Mouse (Mus musculus) CH12.LX (cell line): Measurements from ENCODE around the gene Wrnip1. TPM values are rescaled to one million over a fixed set of nuclear protein-coding genes. Genes with fewer than 3 reads are reported as not detected.

ENCODE experiments used
- DNase-seq: peaks from one replicate; pipeline ENCODE4 v3.0.0-alpha.2; 2013; ENCODE audit errors: extremely low read depth
- H3K27ac ChIP-seq: 2 replicates; pipeline ENCODE4 v1.5.1; 2012; ENCODE audit warnings: low read depth, mild to moderate bottlenecking, control low read depth, moderate library complexity; ENCODE audit not compliant: insufficient read depth
- H3K27me3 ChIP-seq: replicated peaks from 2 replicates; pipeline ENCODE3; 2012; ENCODE audit warnings: inconsistent platforms
- H3K36me3 ChIP-seq, 2 experiments: replicated peaks in 1 of 2; 2 replicates each; pipeline versions ENCODE3 to v1.6.1; 2012; ENCODE audit warnings: inconsistent platforms in 1 of 2, low read length in 1 of 2, mild to moderate bottlenecking in 1 of 2, mixed read lengths in 1 of 2, moderate library complexity in 1 of 2; ENCODE audit not compliant: control insufficient read depth in 1 of 2, insufficient read depth in 1 of 2
- H3K4me1 ChIP-seq, 2 experiments: 2 replicates each; pipeline ENCODE4 v1.6.1; 2012; ENCODE audit warnings: inconsistent platforms in 1 of 2, moderate library complexity in 1 of 2; ENCODE audit not compliant: insufficient read depth in 2 of 2, control insufficient read depth in 1 of 2
- H3K4me2 ChIP-seq: 2 replicates; pipeline ENCODE4 v1.6.1; 2012; ENCODE audit warnings: low read depth, mild to moderate bottlenecking, control low read depth; ENCODE audit not compliant: poor library complexity, insufficient read depth, severe bottlenecking
- H3K4me3 ChIP-seq, 3 experiments: fragments of 150-350 bp in 1 of 3; sonication (generic) in 1 of 3; replicated peaks in 1 of 3; 2 replicates each; pipeline versions ENCODE3 to v1.5.1; 2011 to 2012; ENCODE audit warnings: low read depth in 2 of 3, low read length in 2 of 3, mild to moderate bottlenecking in 2 of 3, moderate library complexity in 2 of 3, control low read depth in 1 of 3, improper control_type of control experiment in 1 of 3, inconsistent platforms in 1 of 3, mixed read lengths in 1 of 3; ENCODE audit not compliant: poor library complexity in 1 of 3
- H3K79me2 ChIP-seq: replicated peaks from 2 replicates; pipeline ENCODE4 v1.6.1; 2012; ENCODE audit warnings: mild to moderate bottlenecking, moderate library complexity; ENCODE audit not compliant: control insufficient read depth, poor library complexity, insufficient read depth, severe bottlenecking; ENCODE audit errors: extremely low read depth
- H3K9ac ChIP-seq: 2 replicates; pipeline ENCODE4 v1.6.1; 2012; ENCODE audit warnings: low read depth, mild to moderate bottlenecking, control low read depth, moderate library complexity; ENCODE audit not compliant: insufficient read depth
- H3K9me3 ChIP-seq: replicated peaks from 2 replicates; pipeline ENCODE3; 2012; ENCODE audit warnings: low read length, inconsistent platforms, mixed read lengths
- BHLHE40 ChIP-seq: IDR thresholded peaks from 2 replicates; pipeline ENCODE4 v1.6.1; 2011; ENCODE audit warnings: mild to moderate bottlenecking, low read depth, low read length, improper control_type of control experiment
- CTCF ChIP-seq, 2 experiments: IDR thresholded peaks in 1 of 2; conservative IDR thresholded peaks in 1 of 2; 2 replicates each; pipeline ENCODE4 v1.5.1; 2011 to 2012; ENCODE audit warnings: low read depth in 2 of 2, low read length in 2 of 2, improper control_type of control experiment in 1 of 2, inconsistent platforms in 1 of 2, mild to moderate bottlenecking in 1 of 2, moderate library complexity in 1 of 2
- E2F4 ChIP-seq: IDR thresholded peaks from 2 replicates; pipeline ENCODE4 v1.6.1; 2011; ENCODE audit warnings: low read depth, low read length, improper control_type of control experiment; ENCODE audit not compliant: insufficient replicate concordance
- EP300 ChIP-seq: IDR thresholded peaks from 2 replicates; pipeline ENCODE4 v1.6.1; 2011; ENCODE audit warnings: low read length, improper control_type of control experiment
- GABPA ChIP-seq: IDR thresholded peaks from 2 replicates; pipeline ENCODE4 v1.6.1; 2012; ENCODE audit warnings: low read depth, low read length, improper control_type of control experiment, inconsistent platforms; ENCODE audit not compliant: insufficient replicate concordance
- HCFC1 ChIP-seq: IDR thresholded peaks from 2 replicates; pipeline ENCODE4 v1.6.1; 2012; ENCODE audit warnings: low read depth, mild to moderate bottlenecking, inconsistent platforms, low read length, improper control_type of control experiment
- JUND ChIP-seq: conservative IDR thresholded peaks from 2 replicates; pipeline ENCODE4 v1.6.1; 2011; ENCODE audit warnings: low read depth, low read length, improper control_type of control experiment
- MAFK ChIP-seq: IDR thresholded peaks from 2 replicates; pipeline ENCODE4 v1.6.1; 2011; ENCODE audit warnings: low read length, improper control_type of control experiment; ENCODE audit not compliant: insufficient replicate concordance
- MEF2A ChIP-seq: IDR thresholded peaks from 2 replicates; pipeline ENCODE4 v1.6.1; 2014; ENCODE audit warnings: low read depth, mild to moderate bottlenecking, inconsistent platforms, low read length, improper control_type of control experiment, borderline replicate concordance
- MXI1 ChIP-seq: IDR thresholded peaks from 2 replicates; pipeline ENCODE4 v1.6.1; 2011; ENCODE audit warnings: mild to moderate bottlenecking, low read depth, low read length, improper control_type of control experiment
- MYC ChIP-seq: IDR thresholded peaks from 2 replicates; pipeline ENCODE4 v1.6.1; 2011; ENCODE audit warnings: low read depth, mild to moderate bottlenecking, improper control_type of control experiment, low read length
- NELFE ChIP-seq: IDR thresholded peaks from 2 replicates; pipeline ENCODE4 v1.6.1; 2011; ENCODE audit warnings: low read depth, low read length, improper control_type of control experiment
- POLR2AphosphoS2 ChIP-seq: IDR thresholded peaks from 2 replicates; pipeline ENCODE4 v1.6.1; 2011; ENCODE audit warnings: low read depth, low read length, improper control_type of control experiment
- RAD21 ChIP-seq: IDR thresholded peaks from 2 replicates; pipeline ENCODE4 v1.6.1; 2011; ENCODE audit warnings: low read depth, mild to moderate bottlenecking, low read length, improper control_type of control experiment, moderate library complexity
- RCOR1 ChIP-seq: conservative IDR thresholded peaks from 2 replicates; pipeline ENCODE4 v1.6.1; 2012; ENCODE audit warnings: low read depth, mild to moderate bottlenecking, inconsistent platforms, low read length, improper control_type of control experiment
- SMC3 ChIP-seq: IDR thresholded peaks from 2 replicates; pipeline ENCODE4 v1.6.1; 2011; ENCODE audit warnings: low read depth, low read length, improper control_type of control experiment
- TBP ChIP-seq: conservative IDR thresholded peaks from 2 replicates; pipeline ENCODE4 v1.6.1; 2011; ENCODE audit warnings: low read depth, low read length, improper control_type of control experiment
- TCF12 ChIP-seq: IDR thresholded peaks from 2 replicates; pipeline ENCODE4 v1.6.1; 2014; ENCODE audit warnings: low read depth, mild to moderate bottlenecking, inconsistent platforms, low read length, improper control_type of control experiment
- USF2 ChIP-seq: conservative IDR thresholded peaks from 2 replicates; pipeline ENCODE4 v1.6.1; 2011; ENCODE audit warnings: low read depth, low read length, improper control_type of control experiment
- ZC3H11A ChIP-seq: IDR thresholded peaks from 2 replicates; pipeline ENCODE4 v1.6.1; 2012; ENCODE audit warnings: low read depth, mild to moderate bottlenecking, inconsistent platforms, low read length, improper control_type of control experiment
- ZKSCAN1 ChIP-seq: IDR thresholded peaks from 2 replicates; pipeline ENCODE4 v1.6.1; 2012; ENCODE audit warnings: low read depth, inconsistent platforms, low read length, improper control_type of control experiment, borderline replicate concordance
- ZMIZ1 ChIP-seq: IDR thresholded peaks from 2 replicates; pipeline ENCODE4 v1.6.1; 2012; ENCODE audit warnings: low read depth, mild to moderate bottlenecking, inconsistent platforms, low read length, improper control_type of control experiment
- dilution Hi-C: fragments of 300-500 bp; cut with MboI; formaldehyde crosslinking; loops from 2 replicates; pipeline ENCODE4 v1.14.3; 2020; ENCODE audit warnings: low sequenced_read_pairs; ENCODE audit not compliant: extremely low pct_unique_long_range_greater_than_20kb, extremely low pct_ligation_motif_present
- in situ Hi-C: fragments of 300-500 bp; cut with MboI; formaldehyde crosslinking; loops from 3 replicates; pipeline ENCODE4 v1.14.3; 2019; ENCODE audit warnings: low sequenced_read_pairs, low pct_ligation_motif_present, low pct_unique_long_range_greater_than_20kb, mixed read lengths
- polyA plus RNA-seq: library from polyadenylated mRNA; unstranded; fragments of >175 nt; gene quantifications from 2 replicates; pipeline ENCODE4 v1.2.1, GENCODE M21; 2012; ENCODE audit warnings: low read depth; ENCODE audit not compliant: insufficient read length
- total RNA-seq, 2 experiments: library from RNA; depleted of rRNA; stranded (reverse); fragments of 300-350 nt in 1 of 2; fragments of >200 nt in 1 of 2; gene quantifications; 2 replicates each; pipeline ENCODE4 v1.2.3; 2012 to 2014

The Wrnip1 gene
- total and polyA plus RNA-seq, 3 experiments = 47.4 to 61.4 (median 60.5) TPM

DNA sequence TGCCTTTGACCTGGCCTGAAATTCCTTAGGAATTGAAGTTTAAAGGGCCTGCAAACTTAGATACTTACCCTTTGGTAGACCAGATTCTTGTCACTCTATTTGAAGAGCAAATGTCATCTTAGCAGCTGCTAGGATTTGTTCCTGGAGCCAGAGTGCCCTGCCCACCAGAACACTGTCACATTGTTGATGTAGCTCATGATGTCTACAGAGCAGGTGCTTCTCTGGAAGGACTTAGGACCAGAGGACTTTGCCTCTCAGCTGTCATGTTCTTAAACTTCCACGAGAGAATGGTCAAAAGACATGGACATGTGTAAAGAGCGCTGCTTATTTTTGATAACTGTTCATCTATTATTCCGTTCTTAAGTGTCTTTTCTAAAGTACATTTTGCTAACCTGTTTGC is 17.4 kb downstream of the Wrnip1 start:
- no peak overlapping the region for H3K27ac ChIP-seq
- no peak overlapping the region for H3K4me2 ChIP-seq
- no peak for TF ChIP-seq MEF2A
- no peak for TF ChIP-seq SMC3
- no peak for TF ChIP-seq E2F4
- no peak for TF ChIP-seq CTCF (conservative IDR thresholded peaks at IDR 0.05 in 1 of 2, IDR thresholded peaks at IDR 0.05 in 1 of 2; ENCODE audit: low read depth in 2 of 2, low read length in 2 of 2)
- no peak for TF ChIP-seq MXI1
- no peak for TF ChIP-seq JUND
- TF ChIP-seq TCF12 = no peak
- TF ChIP-seq NELFE = no peak
- no peak for TF ChIP-seq MAFK
- no peak for TF ChIP-seq POLR2AphosphoS2
- TF ChIP-seq ZKSCAN1 = no peak
- no peak for TF ChIP-seq RAD21
- no peak for TF ChIP-seq MYC
- TF ChIP-seq ZC3H11A = no peak
- no peak for TF ChIP-seq USF2
- no peak for TF ChIP-seq ZMIZ1
- no peak for TF ChIP-seq EP300
- no peak for TF ChIP-seq HCFC1
- TF ChIP-seq, all 38 proteins: peak for 0
- Histone ChIP-seq H3K4me1 (peaks cover 0 to 14% of the 10 kb centered on the region in 2 experiments; a peak in 2 of 4 replicates), H3K27me3 (no peaks in the 10 kb centered on the region), H3K4me3 (no peak overlapping the region), H3K36me3 (peaks cover 56 to 90% of the 10 kb centered on the region in 2 experiments), H3K9me3 (peaks cover 2% of the 10 kb centered on the region), H3K9ac (no peak overlapping the region), H3K79me2 (no peaks in the 10 kb centered on the region)
- dilution Hi-C loops (no loop called here), in situ Hi-C loops (no loop called here)
- DNase-seq = no peak

DNA sequence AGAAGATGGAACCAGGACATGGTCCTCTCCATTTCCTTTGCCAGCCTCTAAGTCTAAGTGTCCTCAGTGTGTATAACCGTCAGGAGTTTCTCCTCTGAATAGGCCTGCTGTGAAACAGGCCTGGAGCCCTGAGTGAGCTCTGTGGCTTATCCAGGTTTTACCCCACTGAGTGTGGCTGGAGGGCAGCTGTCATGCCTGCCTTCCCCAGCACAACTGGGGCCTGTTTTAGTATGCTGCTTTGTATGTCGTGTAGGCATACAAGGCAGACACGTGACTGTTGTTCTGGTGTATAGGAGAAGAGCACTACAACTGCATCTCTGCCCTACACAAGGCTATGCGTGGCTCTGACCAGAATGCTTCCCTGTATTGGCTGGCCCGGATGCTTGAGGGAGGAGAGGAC is 18.1 kb downstream of the Wrnip1 start:
- Histone ChIP-seq H3K4me3 (no peak overlapping the region), H3K4me2 (no peak overlapping the region), H3K79me2 (no peaks in the 10 kb centered on the region), H3K27me3 (no peaks in the 10 kb centered on the region), H3K27ac (no peak overlapping the region), H3K9ac (no peak overlapping the region), H3K9me3 (no peaks in the 10 kb centered on the region), H3K4me1 (peaks cover 0 to 20% of the 10 kb centered on the region in 2 experiments; a peak in 2 of 4 replicates), H3K36me3 (peaks cover 53 to 83% of the 10 kb centered on the region in 2 experiments)
- in situ Hi-C loops = no loop called here
- no peak for DNase-seq
- dilution Hi-C loops = no loop called here
- no peak for TF ChIP-seq RCOR1
- TF ChIP-seq HCFC1 = no peak
- TF ChIP-seq BHLHE40 = no peak
- no peak for TF ChIP-seq CTCF (conservative IDR thresholded peaks at IDR 0.05 in 1 of 2, IDR thresholded peaks at IDR 0.05 in 1 of 2; ENCODE audit: low read depth in 2 of 2, low read length in 2 of 2)
- TF ChIP-seq TBP = no peak
- no peak for TF ChIP-seq ZKSCAN1
- no peak for TF ChIP-seq MXI1
- no peak for TF ChIP-seq TCF12
- TF ChIP-seq GABPA = no peak
- no peak for TF ChIP-seq EP300
- no peak for TF ChIP-seq ZMIZ1
- no peak for TF ChIP-seq USF2
